Mouse (Mus musculus): Measurements from ENCODE around the gene Cabcoco1. TPM values are rescaled to one million over a fixed set of nuclear protein-coding genes. Genes with fewer than 3 reads are reported as not detected.
A peak's percentile ranks its signal among the peaks of the same experiment; 100 is the strongest.

The Cabcoco1 gene
- polyA plus RNA-seq, 1 experiment from 2014 or later, result 4.4 TPM

DNA sequence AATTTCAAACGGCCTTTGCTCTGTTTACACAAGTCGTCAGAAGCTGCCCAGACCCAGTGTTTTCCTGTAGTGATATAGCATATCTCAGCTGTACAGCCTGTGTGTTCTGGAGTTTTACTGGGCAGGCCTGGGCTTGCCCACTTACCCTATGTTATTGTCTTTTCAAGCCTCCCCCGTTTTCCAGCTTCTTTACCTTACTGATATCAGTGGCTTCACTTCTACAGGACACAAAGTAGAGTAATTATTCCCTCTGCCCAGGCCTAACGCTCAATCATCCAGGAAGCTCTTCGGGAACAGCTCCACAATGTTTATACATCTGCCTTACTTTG lies 94.9 kb downstream of the Cabcoco1 start:
- Histone ChIP-seq H3K36me3 (ENCODE audit: control insufficient read depth, insufficient read depth, low read length) (no peaks in the 10 kb centered on the region), H3K9ac (ENCODE audit: low read depth, low read length) (0 out of 2 replicates have a peak overlapping the region, but pooled peaks have one; percentile 9), H3K27me3 (replicated peaks; ENCODE audit: control insufficient read depth, insufficient read depth, low read length) (no peaks in the 10 kb centered on the region), H3K9me3 (ENCODE audit: control insufficient read depth, low read length) (no peaks in the 10 kb centered on the region), H3K27ac (replicated peaks; ENCODE audit: low read depth, low read length) (peak overlapping the region; percentile 39; the same call in 1 of the 2 replicates), H3K4me3 (ENCODE audit: low read depth, low read length) (no peak overlapping the region), H3K4me1 (ENCODE audit: control insufficient read depth, insufficient read depth, low read length) (peaks cover 26% of the 10 kb centered on the region), H3K4me2 (ENCODE audit: low read depth, low read length) (no peak overlapping the region)
- WGBS, result 32% methylated on average over 5 of the region's 5 CpGs
- ATAC-seq (ENCODE audit: low read depth), result peak; percentile 33; the same call in 1 of the 2 replicates
- DNase-seq (ENCODE audit: low spot score), result peak; percentile 55

DNA sequence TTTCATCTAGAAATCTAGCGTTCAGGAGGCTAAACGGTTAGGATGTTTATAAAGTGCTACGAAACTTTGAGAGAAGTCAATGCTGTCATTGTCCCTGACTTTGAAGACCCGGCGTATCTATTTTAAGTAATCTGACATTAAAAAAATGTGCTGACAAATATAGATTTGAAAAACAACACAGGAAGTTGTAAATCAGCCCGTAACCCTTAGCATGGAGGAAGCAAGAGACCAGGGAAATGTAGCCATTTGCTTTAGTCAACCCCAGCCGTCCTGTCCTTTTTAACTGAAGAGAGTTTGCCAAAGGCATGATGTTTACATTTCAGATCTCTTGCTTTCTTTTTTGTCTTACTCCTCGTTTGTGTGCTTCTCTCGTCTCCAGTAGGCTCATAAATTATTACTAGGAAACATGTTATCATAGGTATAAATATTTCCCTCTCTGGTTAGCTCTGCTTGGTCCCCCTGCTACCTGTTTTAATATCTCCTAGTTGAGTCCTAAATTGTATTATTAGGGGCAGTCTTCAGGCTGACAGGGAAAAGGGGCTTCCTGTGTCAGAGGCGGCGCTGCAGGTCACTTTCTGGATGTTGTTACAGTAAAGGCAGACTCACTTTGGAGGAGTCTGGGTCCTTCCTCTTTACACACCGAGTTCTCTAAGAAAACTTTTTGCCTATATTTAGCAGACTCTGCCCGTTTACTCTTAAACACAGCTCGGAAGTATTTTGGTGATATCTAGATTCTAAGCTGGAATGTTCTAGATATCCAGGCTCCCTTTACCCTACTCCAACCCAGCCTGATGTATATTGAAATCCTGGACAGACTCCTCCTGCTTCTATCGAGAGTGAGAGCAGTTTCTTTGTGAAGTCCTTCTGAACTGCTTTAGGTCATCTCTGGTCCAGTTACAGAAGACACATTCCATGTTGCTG lies 95.6 kb downstream of the Cabcoco1 start:
- Histone ChIP-seq H3K4me2 (ENCODE audit: low read depth, low read length) (0 out of 2 replicates have a peak overlapping the region, but pooled peaks have one; percentile 7), H3K36me3 (ENCODE audit: control insufficient read depth, insufficient read depth, low read length) (no peaks in the 10 kb centered on the region), H3K27me3 (replicated peaks; ENCODE audit: control insufficient read depth, insufficient read depth, low read length) (no peaks in the 10 kb centered on the region), H3K4me1 (ENCODE audit: control insufficient read depth, insufficient read depth, low read length) (peaks cover 28% of the 10 kb centered on the region), H3K27ac (replicated peaks; ENCODE audit: low read depth, low read length) (peak overlapping the region; percentile 39), H3K9ac (ENCODE audit: low read depth, low read length) (0 out of 2 replicates have a peak overlapping the region, but pooled peaks have one; percentile 9), H3K9me3 (ENCODE audit: control insufficient read depth, low read length) (no peaks in the 10 kb centered on the region), H3K4me3 (ENCODE audit: low read depth, low read length) (no peak overlapping the region)
- 32% methylated on average over 15 of the region's 15 CpGs for WGBS
- ATAC-seq (ENCODE audit: low read depth), result no peak
- DNase-seq (ENCODE audit: low spot score), result no peak

DNA sequence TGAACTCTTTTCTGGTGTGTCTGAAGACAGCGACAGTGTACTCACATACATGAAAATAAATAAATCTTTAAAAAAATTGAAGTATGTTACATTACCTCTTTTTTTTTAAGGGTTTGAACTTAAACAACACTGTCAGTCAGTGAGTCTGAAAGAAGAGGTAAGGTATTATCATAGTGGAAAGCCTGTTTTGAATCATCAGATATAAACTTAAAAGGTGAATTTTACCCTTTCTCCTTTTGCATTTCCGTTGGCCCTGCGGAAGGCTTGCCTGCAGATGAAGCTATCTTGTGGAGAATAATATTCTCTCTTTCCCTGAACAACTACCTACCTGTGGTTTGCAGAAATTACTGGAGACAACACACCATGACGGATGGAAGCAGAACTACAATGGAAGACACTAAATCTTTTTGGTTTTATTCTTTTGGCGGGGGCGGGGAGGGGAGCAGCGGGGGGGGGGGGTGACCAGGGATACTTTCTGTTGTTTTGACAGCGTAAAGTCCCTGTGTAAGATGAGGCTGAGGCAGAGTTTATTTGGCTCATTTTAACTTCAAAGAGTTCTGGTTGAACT lies 96.4 kb downstream of the Cabcoco1 start:
- ATAC-seq (ENCODE audit: low read depth), result no peak
- peaks cover 31% of the 10 kb centered on the region for H3K4me1 ChIP-seq (ENCODE audit: control insufficient read depth, insufficient read depth, low read length)
- H3K9ac ChIP-seq (ENCODE audit: low read depth, low read length), result no peak overlapping the region
- H3K9me3 ChIP-seq (ENCODE audit: control insufficient read depth, low read length), result no peaks in the 10 kb centered on the region
- no peaks in the 10 kb centered on the region for H3K27me3 ChIP-seq (replicated peaks; ENCODE audit: control insufficient read depth, insufficient read depth, low read length)
- DNase-seq (ENCODE audit: low spot score), result no peak
- H3K4me3 ChIP-seq (ENCODE audit: low read depth, low read length), result no peak overlapping the region
- peak overlapping the region; percentile 39; the same call in 1 of the 2 replicates for H3K27ac ChIP-seq (replicated peaks; ENCODE audit: low read depth, low read length)
- 0 out of 2 replicates have a peak overlapping the region, but pooled peaks have one; percentile 7 for H3K4me2 ChIP-seq (ENCODE audit: low read depth, low read length)
- H3K36me3 ChIP-seq (ENCODE audit: control insufficient read depth, insufficient read depth, low read length), result no peaks in the 10 kb centered on the region
- WGBS, result 56% methylated on average over 8 of the region's 8 CpGs

DNA sequence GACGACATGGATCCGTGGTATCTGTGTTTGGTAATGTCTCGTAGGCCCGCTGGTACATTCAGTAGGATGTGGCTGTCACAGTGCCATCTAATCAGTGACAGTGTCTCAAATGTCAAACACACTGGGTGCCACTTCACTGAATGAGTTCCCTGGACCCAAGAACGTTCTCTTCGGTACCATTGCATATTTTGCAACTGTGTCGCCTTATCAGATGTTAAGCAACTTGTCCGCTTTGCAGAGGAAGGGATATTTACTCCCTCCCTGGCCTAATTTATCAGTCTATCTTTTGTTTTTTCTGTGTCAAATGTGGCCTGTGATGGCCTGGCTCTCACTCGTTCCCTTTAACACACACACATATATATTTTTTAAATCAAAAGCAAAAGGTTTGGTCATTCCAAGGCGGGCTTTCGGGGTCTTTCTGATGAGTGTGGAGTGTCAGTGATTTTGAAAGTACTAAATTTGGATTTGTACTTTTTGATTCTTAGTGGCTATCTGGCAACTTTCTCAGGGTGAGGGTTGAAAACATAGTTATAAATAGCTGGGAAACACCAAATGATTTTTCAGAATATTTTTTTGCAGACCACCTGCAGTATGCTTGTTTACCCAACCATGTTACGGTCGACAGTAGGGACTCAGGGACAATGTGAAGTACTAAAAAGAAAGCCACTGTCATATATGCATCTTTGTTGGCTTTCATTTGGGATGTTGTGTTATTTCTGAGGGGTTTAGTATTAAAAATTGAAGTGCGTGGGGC lies 97.2 kb downstream of the Cabcoco1 start:
- H3K4me1 ChIP-seq (ENCODE audit: control insufficient read depth, insufficient read depth, low read length), result peaks cover 38% of the 10 kb centered on the region
- no peaks in the 10 kb centered on the region for H3K9me3 ChIP-seq (ENCODE audit: control insufficient read depth, low read length)
- H3K4me3 ChIP-seq (ENCODE audit: low read depth, low read length), result no peak overlapping the region
- DNase-seq (ENCODE audit: low spot score) (no peak), ATAC-seq (ENCODE audit: low read depth) (no peak)
- WGBS, result 83% methylated on average over 14 of the region's 14 CpGs
- H3K27ac ChIP-seq (replicated peaks; ENCODE audit: low read depth, low read length), result no peak overlapping the region
- H3K27me3 ChIP-seq (replicated peaks; ENCODE audit: control insufficient read depth, insufficient read depth, low read length), result no peaks in the 10 kb centered on the region
- H3K36me3 ChIP-seq (ENCODE audit: control insufficient read depth, insufficient read depth, low read length), result no peaks in the 10 kb centered on the region
- no peak overlapping the region for H3K9ac ChIP-seq (ENCODE audit: low read depth, low read length)
- no peak overlapping the region for H3K4me2 ChIP-seq (ENCODE audit: low read depth, low read length)

DNA sequence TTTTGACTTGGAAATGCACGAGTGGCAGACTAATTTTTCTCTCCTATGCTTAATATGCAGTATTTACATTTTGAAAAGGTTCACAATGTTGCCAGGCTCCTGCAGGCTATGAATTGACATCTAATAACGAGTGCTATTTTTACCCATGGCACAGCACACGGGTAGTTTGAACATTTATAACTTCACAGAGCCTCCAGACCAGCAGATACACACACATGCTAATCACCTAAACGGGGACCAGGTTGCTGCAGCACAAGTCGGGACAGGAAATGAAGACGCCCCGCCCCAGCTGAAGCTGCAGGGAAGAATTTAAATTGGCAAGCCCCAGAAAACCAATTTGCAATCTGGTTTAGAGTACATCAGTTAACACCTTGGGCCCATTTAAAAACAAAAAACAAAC lies 98.6 kb downstream of the Cabcoco1 start:
- Histone ChIP-seq H3K4me1 (ENCODE audit: control insufficient read depth, insufficient read depth, low read length) (peaks cover 42% of the 10 kb centered on the region), H3K9me3 (ENCODE audit: control insufficient read depth, low read length) (no peaks in the 10 kb centered on the region), H3K36me3 (ENCODE audit: control insufficient read depth, insufficient read depth, low read length) (no peaks in the 10 kb centered on the region), H3K4me3 (ENCODE audit: low read depth, low read length) (no peak overlapping the region), H3K9ac (ENCODE audit: low read depth, low read length) (no peak overlapping the region), H3K27me3 (replicated peaks; ENCODE audit: control insufficient read depth, insufficient read depth, low read length) (no peaks in the 10 kb centered on the region), H3K27ac (replicated peaks; ENCODE audit: low read depth, low read length) (peak overlapping the region; percentile 53), H3K4me2 (ENCODE audit: low read depth, low read length) (0 out of 2 replicates have a peak overlapping the region, but pooled peaks have one; percentile 2)
- WGBS, result 10% methylated on average over 7 of the region's 7 CpGs
- peak; percentile 52 for DNase-seq (ENCODE audit: low spot score)
- no peak for ATAC-seq (ENCODE audit: low read depth)

DNA sequence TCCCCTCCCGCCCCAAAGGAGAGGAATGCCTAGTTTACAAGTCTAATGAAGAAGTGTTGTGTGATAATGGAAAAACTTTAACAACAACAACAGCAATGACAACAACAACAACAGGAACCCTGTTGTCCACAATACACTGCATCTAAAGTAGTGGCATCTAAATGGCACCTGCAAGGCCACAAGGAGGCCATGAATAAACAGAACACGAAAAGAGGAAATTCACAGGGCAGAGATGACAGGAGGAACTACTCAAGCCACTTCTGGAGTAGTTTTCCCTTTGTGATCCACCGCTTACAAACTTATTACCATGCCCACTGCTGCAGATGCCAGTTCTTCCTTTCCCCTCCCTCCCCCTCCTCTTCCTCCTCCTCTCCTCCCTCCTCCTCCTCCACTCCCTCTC lies 99.0 kb downstream of the Cabcoco1 start:
- no peak for ATAC-seq (ENCODE audit: low read depth)
- Histone ChIP-seq H3K4me1 (ENCODE audit: control insufficient read depth, insufficient read depth, low read length) (peaks cover 42% of the 10 kb centered on the region), H3K36me3 (ENCODE audit: control insufficient read depth, insufficient read depth, low read length) (no peaks in the 10 kb centered on the region), H3K4me3 (ENCODE audit: low read depth, low read length) (no peak overlapping the region), H3K27ac (replicated peaks; ENCODE audit: low read depth, low read length) (peak overlapping the region; percentile 53), H3K4me2 (ENCODE audit: low read depth, low read length) (0 out of 2 replicates have a peak overlapping the region, but pooled peaks have one; percentile 2), H3K9ac (ENCODE audit: low read depth, low read length) (no peak overlapping the region), H3K27me3 (replicated peaks; ENCODE audit: control insufficient read depth, insufficient read depth, low read length) (no peaks in the 10 kb centered on the region), H3K9me3 (ENCODE audit: control insufficient read depth, low read length) (no peaks in the 10 kb centered on the region)
- 0% methylated on average over 3 of the region's 3 CpGs for WGBS
- peak; percentile 29 for DNase-seq (ENCODE audit: low spot score)

DNA sequence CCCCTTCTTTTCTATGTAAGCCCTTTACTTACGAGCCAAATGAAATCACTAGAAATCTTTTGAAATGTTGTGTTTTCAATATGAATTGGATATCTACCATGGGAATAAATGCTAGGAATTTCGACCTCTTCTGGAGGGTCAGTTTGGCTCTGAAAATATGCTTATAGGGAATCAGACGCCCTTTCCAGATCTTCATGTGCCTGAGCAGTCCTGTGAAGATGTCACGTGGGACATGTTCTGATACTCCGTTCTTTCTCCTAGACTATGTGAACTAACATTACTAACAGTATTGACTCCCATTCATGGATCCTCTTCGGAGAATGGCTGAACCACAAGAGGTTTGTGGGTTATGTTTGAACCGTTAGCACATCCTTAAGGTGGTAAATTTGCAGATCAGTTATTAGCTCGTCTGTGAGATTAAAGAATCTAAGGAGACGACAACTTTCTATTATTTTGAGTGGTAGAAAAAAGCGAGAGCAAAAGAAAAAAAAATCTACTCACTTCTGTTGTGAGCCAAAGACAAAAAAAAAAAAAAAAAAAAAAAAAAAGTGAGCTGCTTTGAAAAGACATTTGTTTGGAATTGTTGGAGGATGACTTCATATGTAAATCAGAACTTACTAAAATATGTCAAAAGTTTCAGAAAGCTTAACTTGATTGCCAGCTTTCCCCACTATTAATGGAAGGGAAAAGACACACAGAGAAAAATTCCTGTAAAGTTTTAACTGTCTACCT lies 99.6 kb downstream of the Cabcoco1 start:
- Histone ChIP-seq H3K27me3 (replicated peaks; ENCODE audit: control insufficient read depth, insufficient read depth, low read length) (no peaks in the 10 kb centered on the region), H3K9me3 (ENCODE audit: control insufficient read depth, low read length) (no peaks in the 10 kb centered on the region), H3K4me2 (ENCODE audit: low read depth, low read length) (no peak overlapping the region), H3K4me1 (ENCODE audit: control insufficient read depth, insufficient read depth, low read length) (peaks cover 42% of the 10 kb centered on the region), H3K36me3 (ENCODE audit: control insufficient read depth, insufficient read depth, low read length) (no peaks in the 10 kb centered on the region), H3K27ac (replicated peaks; ENCODE audit: low read depth, low read length) (peak overlapping the region; percentile 53; the same call in 1 of the 2 replicates), H3K4me3 (ENCODE audit: low read depth, low read length) (no peak overlapping the region), H3K9ac (ENCODE audit: low read depth, low read length) (no peak overlapping the region)
- DNase-seq (ENCODE audit: low spot score) (peak; percentile 60), ATAC-seq (ENCODE audit: low read depth) (no peak)
- 38% methylated on average over 10 of the region's 10 CpGs for WGBS

DNA sequence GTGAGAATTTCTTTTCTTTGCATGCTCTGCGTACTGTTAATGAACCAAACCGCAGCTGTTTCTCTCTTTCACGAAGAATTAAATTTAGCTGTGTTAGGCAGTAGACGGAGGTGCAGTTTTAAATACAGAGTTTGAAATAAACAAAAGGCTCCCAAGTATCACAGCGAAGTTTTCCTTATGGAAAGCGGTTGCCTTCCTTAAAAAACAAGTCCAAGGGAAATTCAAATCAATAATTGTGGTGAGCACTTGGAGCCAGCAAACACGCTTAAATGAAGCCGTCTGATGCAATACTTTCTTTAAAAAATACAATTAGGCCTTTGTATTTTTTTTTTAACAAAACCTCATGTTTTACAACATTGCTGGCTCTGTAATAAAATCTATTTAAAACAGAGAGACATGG lies 101.2 kb downstream of the Cabcoco1 start:
- Histone ChIP-seq H3K4me2 (ENCODE audit: low read depth, low read length) (peak overlapping the region; percentile 29), H3K4me1 (ENCODE audit: control insufficient read depth, insufficient read depth, low read length) (peaks cover 30% of the 10 kb centered on the region), H3K27ac (replicated peaks; ENCODE audit: low read depth, low read length) (peak overlapping the region; percentile 71), H3K27me3 (replicated peaks; ENCODE audit: control insufficient read depth, insufficient read depth, low read length) (no peaks in the 10 kb centered on the region), H3K36me3 (ENCODE audit: control insufficient read depth, insufficient read depth, low read length) (no peaks in the 10 kb centered on the region), H3K9me3 (ENCODE audit: control insufficient read depth, low read length) (no peaks in the 10 kb centered on the region), H3K4me3 (ENCODE audit: low read depth, low read length) (no peak overlapping the region), H3K9ac (ENCODE audit: low read depth, low read length) (no peak overlapping the region)
- DNase-seq (ENCODE audit: low spot score), result peak; percentile 78
- 0 out of 2 replicates have a peak, but pooled peaks have one; percentile 30 for ATAC-seq (ENCODE audit: low read depth)
- WGBS, result 39% methylated on average over 8 of the region's 8 CpGs
